Mouse (Mus musculus): Measurements from ENCODE around the gene Gm37240.

Gene Gm37240

DNA sequence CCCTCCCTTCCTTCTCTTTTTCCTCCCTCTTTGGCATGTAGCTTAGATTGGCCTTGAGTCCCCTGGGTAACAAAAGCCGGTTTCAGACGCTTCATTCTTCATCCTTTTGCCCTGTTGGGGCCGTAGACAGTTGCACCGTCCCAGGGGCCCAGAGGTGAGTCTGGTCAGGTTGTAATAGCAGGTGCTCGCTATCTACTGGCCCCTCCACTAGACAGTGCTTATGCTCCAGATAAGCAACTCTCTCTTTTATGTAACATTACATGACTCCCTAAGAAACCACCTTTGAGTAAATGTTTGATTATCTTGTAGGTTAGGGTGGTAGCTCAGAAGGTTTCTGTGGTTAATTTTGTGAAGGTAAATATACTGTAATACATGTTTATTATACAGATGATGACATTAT lies 1051.3 kb downstream of the Gm37240 start:
- no peak for DNase-seq (ENCODE audit: low spot score in 2 of 2)

DNA sequence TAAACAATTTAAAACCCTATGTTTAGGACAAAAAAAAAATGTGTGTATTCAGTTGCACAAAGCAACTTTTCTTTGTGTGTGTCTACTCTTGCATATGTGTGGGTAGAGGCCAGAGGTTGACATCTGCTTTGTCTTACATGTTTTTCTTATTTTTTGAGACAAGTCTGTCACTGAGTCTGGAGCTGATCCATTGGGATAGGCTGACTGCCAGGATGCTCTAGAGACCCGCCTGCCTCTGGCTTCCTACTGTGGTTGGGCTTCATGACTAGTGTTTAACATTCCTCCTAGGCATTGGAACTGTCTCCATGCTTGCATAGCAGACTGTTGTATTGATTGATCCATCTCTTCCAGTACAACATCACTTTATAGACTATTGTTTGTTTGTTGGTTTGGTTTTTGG lies 1058.0 kb downstream of the Gm37240 start:
- DNase-seq (ENCODE audit: low spot score in 2 of 2), result no peak

DNA sequence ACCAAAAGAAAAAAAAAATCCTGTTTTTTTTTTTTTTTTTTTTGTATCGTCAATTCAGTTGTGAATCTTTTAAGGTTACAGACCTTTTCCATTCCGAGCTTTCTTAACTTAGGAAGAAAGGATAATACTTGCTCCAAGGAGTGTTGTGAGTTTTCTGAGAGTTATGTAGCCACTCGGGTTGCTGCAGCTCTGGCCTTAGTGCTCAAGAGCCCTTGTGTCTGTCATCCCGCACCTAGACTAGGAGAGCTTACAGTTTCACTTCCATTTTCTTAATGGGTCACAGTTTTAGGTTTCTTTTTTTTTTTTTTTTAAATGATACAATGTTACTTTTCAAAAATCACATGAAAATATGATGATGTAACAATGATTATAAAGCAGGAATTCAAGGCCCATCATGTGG lies 1059.7 kb downstream of the Gm37240 start:
- no peak for DNase-seq (ENCODE audit: low spot score in 2 of 2)

DNA sequence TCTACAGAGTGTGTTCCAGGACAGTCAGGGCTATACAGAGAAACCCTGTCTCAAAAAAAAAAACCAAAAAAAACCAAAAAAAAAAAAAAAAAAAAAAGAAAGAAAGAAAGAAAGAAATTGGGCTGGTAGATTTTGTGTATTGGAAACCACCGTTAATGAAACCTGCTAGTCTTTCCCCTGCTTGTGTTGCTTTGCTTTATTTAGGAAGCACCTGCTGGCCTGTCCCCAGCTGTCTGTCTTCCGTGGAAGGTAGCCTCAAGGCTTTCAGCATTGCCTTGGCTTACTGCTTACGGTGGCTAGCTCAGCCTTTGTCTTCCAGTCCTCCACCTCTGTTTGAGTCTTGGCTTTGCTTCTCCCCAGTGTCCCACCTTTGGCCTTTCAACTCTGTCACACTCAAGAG lies 1060.4 kb downstream of the Gm37240 start:
- DNase-seq (ENCODE audit: low spot score in 2 of 2), result no peak

DNA sequence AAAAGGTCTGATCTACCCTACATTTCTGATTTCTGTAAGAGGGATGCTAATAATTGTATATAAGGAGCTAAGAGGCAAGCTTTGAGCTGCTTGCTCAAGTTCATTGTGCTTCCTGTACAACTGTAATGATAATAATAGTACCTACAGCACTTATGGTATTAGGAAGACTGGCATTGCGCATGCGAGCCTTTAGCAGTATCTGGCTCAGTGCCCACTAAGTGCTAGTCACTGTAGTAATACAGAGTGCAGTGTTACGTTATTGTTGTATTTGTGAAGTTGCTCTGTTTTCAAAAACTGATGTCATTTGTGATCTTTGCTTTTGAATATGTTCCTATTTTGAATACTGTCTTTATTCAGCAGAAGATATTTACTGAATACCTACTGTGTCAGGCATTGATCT lies 1060.9 kb downstream of the Gm37240 start:
- DNase-seq (ENCODE audit: low spot score in 2 of 2), result peak in 1 of 2 experiments; percentile 10

DNA sequence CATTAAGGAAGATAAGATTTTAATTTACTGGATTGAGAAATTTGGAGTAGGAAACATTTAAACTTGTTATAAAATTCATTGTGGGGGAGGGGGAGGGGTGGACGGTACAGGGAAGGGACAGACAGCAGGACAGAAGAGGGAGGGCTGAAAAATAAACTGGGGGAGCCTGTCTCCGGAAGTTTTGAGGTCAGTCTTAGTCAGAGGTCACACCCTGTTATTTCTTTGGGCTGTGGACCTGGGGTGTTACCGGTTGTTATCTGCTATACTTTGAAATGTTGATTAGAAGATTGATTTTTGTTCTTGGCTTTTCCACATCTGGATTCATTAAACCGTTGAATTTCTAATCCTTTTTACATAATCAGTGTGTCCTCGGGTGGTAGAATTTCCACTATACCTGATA lies 1061.3 kb downstream of the Gm37240 start:
- DNase-seq (ENCODE audit: low spot score in 2 of 2), result no peak

DNA sequence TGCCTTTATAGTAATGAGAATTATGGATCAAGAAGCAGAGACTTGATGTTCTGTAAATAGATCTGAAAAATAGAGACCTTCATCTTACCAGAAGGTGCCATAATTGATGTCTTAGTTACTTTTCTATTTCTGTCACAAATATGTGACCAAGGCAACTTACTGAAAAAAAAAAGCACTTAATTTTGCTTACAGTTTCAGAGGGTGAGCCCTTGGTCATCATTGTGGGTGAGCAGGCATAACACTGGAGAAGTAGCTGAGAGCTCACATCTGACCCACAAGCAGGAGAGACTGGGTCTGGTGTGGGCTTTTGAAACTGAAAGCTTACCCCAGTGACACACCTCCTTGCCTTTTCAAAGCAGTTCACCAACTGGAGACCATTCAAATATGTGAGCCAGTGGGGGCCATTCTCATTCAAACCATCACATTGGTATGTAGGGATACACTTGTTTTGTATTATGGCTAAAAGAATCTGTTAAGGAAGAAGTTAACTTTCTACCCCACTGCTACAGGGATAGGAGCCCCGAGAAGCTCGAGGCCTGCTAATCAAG lies 1066.6 kb downstream of the Gm37240 start:
- DNase-seq (ENCODE audit: low spot score in 2 of 2), result no peak

DNA sequence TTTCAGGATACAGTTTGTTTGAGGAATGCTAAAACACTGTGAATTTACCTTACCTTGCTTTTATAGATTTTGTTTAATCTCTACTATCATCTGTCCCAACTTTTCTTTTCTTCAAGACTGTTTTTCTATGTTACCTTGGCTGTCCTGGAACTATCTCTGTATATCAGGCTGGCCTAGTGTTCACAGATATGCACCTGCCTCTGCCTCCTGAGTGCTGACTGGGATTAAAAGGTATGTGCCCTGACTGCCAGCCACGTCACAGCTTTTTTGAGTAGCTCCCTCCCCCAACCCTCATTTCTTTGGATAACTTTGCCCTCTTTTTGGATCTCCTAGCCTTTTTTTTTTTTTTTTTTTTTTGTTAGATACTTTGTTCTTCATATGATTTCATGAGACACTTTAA lies 1070.4 kb downstream of the Gm37240 start:
- no peak for DNase-seq (ENCODE audit: low spot score in 2 of 2)

DNA sequence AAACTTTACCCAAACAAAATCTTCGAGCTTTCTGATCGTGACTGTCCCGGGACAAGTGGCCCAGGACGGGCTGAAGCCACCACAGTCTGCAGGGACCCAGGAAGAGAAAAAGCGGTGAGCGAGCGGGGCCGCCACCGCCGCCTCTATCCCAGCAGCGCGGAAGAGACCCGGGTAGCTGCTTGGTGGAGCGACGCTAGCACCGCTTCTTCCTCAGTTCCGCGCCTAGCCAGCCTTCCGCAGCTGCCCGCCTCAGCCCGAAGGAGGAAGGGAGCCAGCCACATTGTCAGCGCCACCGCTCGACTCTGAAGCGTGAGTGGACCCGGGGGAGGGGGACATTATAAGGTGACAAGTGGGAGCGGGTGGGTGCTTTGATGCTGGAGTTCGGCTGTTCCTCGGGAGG lies 1071.9 kb downstream of the Gm37240 start:
- peak; percentile 13 to 19 for DNase-seq (ENCODE audit: low spot score in 2 of 2)

DNA sequence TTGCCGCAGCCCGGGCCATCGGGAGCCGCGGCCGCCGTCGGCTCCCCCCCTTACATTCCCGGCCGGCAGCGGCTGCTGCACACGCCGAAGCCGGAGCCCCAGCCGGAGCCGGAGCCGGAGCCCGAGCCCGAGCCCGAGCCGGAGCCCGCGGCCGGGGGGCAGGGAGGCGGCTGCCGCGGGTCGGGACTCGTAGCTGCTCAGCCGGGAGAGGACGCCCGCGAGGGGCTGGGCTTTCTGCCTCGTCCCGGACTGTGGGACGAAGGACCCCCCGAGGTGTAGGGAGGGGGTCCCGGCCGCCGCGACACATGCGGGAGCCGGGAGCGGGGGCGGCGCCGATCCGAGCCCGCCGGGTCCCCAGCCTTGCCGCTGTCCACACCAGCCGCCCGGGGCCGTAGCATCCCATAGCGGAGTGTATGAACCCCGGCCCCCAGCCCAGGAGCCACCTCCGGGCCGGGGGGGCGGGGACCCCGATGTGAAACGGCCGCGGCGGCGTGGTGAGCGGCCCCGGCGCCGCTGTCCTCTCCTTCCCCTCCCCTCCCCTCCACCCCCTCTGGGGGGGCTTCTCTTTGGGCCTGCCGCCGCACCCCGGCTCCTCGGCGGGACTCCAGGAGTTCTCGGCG lies 1072.4 kb downstream of the Gm37240 start, which contains the start of gene Fbxw7:
Fbxw7 (plus strand) TSS at position 507 of the 620 bp plus-strand sequence.
- DNase-seq (ENCODE audit: low spot score in 2 of 2), result peak; percentile 2 to 16

DNA sequence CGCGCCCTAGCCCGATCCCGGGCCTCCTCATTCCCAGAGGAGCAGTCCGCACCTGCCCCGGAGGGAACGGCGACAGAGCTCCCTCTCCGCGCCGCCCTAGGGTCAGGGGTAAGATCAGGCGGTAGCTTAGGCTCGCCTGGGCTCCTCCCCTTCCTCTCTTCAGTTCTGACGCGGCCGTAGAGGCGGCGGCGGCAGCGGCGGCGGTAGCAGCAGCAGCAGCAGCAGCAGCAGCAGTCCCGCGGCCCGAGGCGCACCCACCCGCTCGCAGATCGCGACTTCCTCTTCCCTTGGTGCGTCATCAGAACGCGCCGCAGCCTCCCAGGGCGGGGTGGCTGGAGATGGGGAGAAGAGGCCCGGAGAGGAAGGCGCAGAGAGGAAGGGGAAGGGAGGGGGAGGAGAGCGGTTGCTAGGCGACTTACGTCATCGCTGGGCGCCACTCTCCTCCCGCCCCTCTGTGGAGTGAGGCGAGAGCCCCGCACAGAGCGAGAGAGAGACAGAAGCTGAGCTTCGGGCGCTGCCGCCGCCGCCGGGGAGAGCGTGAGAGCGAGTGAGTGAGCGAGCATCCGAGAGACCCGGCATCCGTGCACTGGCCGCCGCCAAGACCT lies 1073.1 kb downstream of the Gm37240 start:
- DNase-seq (ENCODE audit: low spot score in 2 of 2), result peak; percentile 99

DNA sequence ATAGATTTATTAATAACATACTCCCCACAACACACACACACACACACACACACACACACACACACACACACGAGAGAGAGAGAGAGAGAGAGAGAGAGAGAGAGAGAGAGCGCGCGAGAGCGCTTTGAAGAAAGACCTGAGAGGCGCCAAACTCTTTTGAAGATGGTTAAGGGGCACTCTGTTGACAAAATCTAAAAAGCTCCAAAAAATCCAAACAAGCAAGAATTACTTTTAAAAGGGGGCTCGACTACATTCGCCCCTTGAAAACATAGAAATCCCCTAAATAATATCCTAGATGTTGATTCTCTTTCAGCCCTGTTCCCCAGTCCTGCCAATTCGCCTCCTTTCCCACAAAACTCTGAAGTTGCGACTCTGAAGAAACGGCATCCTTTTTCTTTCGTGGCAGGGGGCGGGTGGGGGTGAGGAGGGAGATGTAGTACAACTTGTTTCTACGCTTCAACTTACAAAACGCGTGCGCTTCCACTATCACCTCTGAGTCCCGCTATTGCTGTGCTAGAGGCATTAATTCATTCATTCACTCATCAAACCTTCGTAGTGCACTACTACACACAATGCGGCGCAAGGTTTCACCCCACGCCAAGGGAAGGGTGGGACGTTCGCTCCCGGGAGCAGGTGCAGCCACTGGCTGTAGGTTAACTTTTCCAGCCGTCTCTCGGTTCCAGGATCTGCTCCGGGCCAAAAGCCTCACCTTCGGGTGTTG lies 1073.7 kb downstream of the Gm37240 start:
- no peak for DNase-seq (ENCODE audit: low spot score in 2 of 2)

DNA sequence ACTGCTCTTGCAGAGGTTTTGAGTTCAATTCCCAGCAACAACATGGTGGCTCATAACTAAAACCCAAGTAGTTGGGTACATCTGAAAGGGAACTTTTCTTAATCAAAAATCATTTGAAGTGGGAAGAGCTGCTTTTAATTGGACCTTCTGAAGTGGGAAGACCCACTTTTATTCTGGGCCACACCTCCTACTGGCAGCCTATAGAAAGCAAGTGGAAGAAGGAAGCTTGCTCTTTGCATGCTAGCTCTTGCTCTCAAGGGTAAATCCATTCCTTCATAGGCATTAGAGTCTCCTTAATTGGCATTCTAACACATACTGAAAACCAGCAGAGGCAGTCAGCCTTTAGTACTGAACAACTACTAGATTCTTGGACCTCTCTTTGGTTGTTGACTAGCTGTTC lies 1076.5 kb downstream of the Gm37240 start:
- no peak for DNase-seq (ENCODE audit: low spot score in 2 of 2)

DNA sequence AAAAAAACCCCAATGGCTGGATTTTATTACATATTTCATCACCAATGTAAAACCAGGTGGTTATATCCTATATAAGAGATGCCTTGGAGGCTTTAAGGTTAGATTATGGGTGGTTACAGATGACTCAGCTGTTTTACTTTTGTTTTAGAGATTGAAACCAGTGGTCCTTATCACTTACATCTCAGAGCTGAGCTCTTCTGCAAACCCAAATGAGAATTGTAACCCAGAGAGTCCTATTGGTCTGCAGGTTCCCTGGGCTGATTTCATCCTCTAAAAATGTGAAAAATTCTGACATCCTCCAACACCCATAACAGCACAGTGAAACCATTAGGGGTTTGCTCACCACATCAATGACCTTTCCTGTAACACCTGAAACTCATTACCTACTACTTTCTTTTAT lies 1078.4 kb downstream of the Gm37240 start:
- no peak for DNase-seq (ENCODE audit: low spot score in 2 of 2)

DNA sequence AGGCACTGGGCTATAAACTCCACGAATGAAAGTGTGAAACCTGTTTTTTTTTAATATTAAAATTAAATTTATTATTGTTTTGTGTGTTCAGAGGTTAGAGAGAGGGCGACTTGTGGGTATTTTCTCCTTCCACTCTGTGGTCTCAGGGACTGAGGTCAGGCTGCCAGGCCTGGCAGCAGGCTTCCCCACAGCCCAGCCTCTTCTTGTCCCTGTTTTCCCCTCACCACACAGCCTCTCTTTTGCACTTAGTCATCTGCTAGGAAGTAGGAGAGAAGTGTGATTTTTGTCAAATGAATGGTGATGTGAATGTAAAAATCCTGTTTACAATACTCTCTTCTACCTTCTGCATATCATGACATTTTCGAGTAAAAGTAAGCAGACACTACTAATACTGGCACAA lies 1079.5 kb downstream of the Gm37240 start:
- no peak for DNase-seq (ENCODE audit: low spot score in 2 of 2)

DNA sequence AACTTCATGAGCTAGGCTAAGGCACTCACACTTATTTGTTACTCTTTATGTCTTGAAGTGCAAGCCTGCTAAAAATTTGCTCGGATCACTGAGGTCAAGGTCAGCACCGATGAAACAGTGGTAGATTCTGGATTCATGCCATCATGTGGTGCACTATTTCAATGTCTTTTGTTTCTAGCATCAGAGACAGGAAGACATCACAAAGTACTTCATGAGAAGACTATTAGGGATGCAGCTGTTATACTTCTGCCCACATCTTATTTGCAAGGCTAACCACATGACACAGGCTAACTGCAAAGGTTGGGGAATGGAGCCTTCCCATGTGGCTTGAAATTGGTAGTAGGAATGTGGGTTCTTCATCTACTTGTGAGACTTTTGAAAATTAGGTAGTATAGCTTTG lies 1081.1 kb downstream of the Gm37240 start:
- DNase-seq (ENCODE audit: low spot score in 2 of 2), result no peak

DNA sequence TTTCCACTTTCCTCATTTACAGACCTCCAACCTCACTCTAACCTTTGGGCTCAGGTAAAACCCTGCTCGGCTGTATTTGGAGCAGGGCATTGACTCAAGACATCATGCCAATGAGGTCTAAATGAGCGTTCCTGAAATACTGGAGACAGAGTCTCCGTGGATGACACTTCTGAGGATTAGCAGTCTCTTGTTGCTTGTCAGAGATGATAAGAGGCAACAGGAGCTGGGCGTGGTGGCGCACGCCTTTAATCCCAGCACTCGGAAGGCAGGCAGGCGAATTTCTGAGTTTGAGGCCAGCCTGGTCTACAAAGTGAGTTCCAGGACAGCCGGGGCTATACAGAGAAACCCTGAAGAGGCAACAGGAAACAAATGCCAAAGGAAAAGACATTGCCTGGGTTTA lies 1083.3 kb downstream of the Gm37240 start:
- DNase-seq (ENCODE audit: low spot score in 2 of 2), result no peak

DNA sequence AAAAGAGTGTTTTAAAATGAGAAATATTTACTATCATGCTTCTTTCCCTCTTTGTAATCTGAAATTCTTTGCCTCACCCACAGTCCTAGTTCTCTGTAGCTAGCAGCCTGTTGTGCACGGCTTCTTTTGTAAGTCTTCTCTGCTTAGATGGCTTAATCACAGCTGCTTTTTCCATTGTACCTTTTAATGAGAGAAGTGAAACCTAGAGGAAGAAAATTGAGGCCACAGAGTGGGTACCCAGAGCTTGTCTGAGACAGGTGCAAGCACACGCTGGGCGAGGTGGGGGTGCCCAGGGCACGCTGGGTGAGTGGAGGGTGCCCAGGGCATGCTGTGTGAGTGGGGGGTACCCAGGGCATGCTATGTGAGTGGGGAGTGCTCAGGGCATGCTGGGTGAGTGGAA lies 1099.4 kb downstream of the Gm37240 start:
- DNase-seq (ENCODE audit: low spot score in 2 of 2), result no peak

DNA sequence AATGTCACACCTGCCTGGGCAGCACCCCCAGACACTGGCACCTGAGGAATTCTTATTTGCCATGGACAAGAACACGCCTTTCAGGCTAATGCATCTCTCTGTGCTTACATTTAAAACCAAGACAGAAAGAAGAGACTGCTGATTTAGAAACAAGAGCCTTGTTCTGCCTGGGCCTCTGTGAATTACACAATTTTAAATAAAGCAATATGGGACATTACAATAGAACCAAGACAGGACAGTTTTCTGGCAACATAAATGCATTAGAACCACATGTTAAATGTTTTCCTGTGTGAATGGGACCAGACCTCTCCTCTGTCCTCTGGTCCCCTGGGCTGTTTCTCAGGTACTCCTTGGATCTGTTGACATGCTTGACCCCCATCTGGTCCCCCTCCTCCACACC lies 1111.2 kb downstream of the Gm37240 start:
- DNase-seq (ENCODE audit: low spot score in 2 of 2), result no peak

DNA sequence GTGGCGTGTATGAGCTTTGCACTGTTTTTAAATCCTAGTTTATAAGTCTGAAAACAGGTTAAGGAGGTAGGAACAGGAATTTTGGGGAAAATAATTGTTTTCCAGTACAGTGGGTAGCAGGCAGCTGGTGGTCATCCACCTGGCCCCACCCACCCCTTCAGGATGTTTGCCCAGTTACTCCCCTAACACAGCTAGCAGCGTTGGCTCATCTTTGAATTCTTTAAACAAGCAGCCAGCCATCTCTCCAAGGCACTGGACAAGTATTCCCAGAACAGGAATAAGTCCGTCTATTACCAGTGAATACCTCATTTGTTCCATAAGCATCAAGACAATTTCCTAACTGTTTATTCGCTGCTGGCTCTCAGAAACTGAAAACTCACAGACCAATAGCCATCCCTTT lies 1111.7 kb downstream of the Gm37240 start:
- no peak for DNase-seq (ENCODE audit: low spot score in 2 of 2)

DNA sequence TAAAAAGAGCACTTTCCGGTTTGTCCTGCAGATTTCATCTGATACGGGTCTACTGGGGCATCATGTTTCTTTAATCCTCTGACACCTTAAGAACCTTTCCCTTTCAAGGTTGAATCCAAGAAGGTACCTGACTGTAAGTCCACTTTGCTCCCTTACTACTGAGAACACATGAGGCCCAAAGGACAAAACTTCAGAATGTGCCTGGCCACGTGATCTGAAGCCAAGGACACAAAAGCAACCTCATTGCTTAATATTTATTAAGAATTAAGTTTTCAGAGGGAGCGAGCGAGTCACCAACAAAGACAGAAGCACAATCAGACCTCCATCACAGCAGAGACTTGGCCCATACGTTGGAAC lies 1112.3 kb downstream of the Gm37240 start:
- no peak for DNase-seq (ENCODE audit: low spot score in 2 of 2)

DNA sequence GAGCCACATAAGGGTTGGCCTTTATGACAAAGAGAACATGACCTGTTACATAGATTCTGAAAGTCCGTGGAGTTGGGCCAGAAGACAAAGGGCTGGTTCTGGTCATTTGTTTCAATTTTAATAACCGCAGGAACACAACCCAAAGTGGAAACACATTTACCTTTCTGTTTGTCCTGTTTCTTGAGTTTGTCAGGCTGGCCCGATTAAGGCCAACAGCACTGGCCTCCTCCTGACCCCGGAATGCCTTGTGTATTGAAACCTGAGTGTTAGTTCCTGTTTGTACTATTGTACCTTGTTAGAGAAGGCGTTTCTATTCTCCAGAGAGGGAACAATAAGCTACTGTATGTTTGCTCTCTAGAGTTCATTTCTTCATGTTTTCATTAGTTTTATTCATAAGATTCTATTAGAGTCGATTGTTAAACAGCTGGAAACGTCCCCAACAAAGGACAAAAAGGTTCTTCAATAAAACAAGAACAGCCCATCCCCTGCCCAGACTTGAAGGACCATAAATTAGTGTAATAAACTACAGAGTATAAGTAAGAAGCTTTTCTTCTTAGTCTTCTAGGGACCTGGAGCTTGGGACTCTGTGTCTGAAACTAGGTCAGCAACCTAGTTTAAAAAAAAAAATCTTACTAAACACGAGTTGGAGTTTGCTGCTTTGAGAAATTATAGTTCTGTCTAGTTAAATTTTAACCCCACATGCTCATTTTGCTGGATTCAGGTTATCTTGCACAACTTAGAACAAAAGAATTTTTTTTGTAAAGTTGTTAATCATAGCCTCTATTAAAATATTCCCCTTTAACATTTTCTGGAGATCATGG lies 1112.9 kb downstream of the Gm37240 start:
- DNase-seq (ENCODE audit: low spot score in 2 of 2), result no peak

Measured in heart, adult 9 months (tissue).